Mouse (Mus musculus): Measurements from ENCODE around the gene Bloc1s6. TPM values are rescaled to one million over a fixed set of nuclear protein-coding genes. Genes with fewer than 3 reads are reported as not detected.

The Bloc1s6 gene
- polyA plus RNA-seq, 1 experiment from 2014 or later, result 24.2 TPM

GRCm38 (mm10) chr2:122765794-122766145 lies 27.5 kb downstream of the Bloc1s6 start:
- peak overlapping the region; percentile 74 for H3K4me2 ChIP-seq
- no peak for ATAC-seq
- no peak overlapping the region for H3K9ac ChIP-seq
- H3K4me3 ChIP-seq, result peak overlapping the region; percentile 45
- no peaks in the 10 kb centered on the region for H3K36me3 ChIP-seq
- WGBS (ENCODE audit: insufficient replicate concordance), result 24% methylated on average over 3 of the region's 3 CpGs
- peaks cover 43% of the 10 kb centered on the region for H3K27me3 ChIP-seq (replicated peaks)
- H3K9me3 ChIP-seq (replicated peaks), result no peaks in the 10 kb centered on the region
- H3K27ac ChIP-seq, result no peak overlapping the region
- 0 out of 2 replicates have a peak, but pooled peaks cover 6% of the 10 kb centered on the region for H3K4me1 ChIP-seq

- Histone ChIP-seq H3K36me3 (no peaks in the 10 kb centered on the region), H3K4me3 (no peak overlapping the region), H3K9ac (no peak overlapping the region), H3K4me2 (no peak overlapping the region), H3K9me3 (replicated peaks) (no peaks in the 10 kb centered on the region), H3K27me3 (replicated peaks) (peaks cover 12% of the 10 kb centered on the region), H3K4me1 (no peaks in the 10 kb centered on the region), H3K27ac (no peak overlapping the region)
- ATAC-seq, result no peak
- 73% methylated on average over 2 of the region's 2 CpGs for WGBS (ENCODE audit: insufficient replicate concordance)
Measured at GRCm38 (mm10) chr2:122771002-122771401, 32.7 kb downstream of the Bloc1s6 start.

GRCm38 (mm10) chr2:122772899-122773298 lies 34.6 kb downstream of the Bloc1s6 start:
- Histone ChIP-seq H3K27ac (no peak overlapping the region), H3K4me1 (no peaks in the 10 kb centered on the region), H3K4me2 (no peak overlapping the region), H3K36me3 (no peaks in the 10 kb centered on the region), H3K27me3 (replicated peaks) (no peaks in the 10 kb centered on the region), H3K9ac (no peak overlapping the region), H3K9me3 (replicated peaks) (no peaks in the 10 kb centered on the region), H3K4me3 (no peak overlapping the region)
- no peak for ATAC-seq
- WGBS (ENCODE audit: insufficient replicate concordance), result 57% methylated on average over 1 of the region's 1 CpGs

DNA sequence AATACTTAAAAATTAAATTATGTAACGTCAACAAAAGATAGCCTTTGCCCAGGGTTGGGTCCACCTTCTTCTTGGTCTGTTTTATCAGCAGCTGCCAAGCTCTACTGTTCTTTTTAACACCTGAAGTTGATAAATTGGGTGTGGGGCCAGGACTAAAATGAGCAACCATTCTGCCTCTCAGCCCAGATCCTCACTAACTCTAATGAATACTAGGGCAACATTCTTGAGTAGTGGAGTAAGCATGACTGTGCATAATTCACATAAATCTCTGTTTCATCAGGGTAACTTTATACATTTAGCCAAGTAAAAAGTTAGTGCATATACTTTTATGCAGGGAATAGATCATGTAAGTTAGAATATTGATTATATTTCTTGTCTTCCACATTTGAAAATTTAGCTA lies 37.2 kb downstream of the Bloc1s6 start:
- ATAC-seq, result no peak
- H3K4me1 ChIP-seq, result no peaks in the 10 kb centered on the region
- WGBS (ENCODE audit: insufficient replicate concordance), result 65% methylated on average over 1 of the region's 1 CpGs
- no peaks in the 10 kb centered on the region for H3K9me3 ChIP-seq (replicated peaks)
- H3K4me3 ChIP-seq, result no peak overlapping the region
- H3K4me2 ChIP-seq, result no peak overlapping the region
- no peaks in the 10 kb centered on the region for H3K27me3 ChIP-seq (replicated peaks)
- no peak overlapping the region for H3K9ac ChIP-seq
- H3K36me3 ChIP-seq, result no peaks in the 10 kb centered on the region
- no peak overlapping the region for H3K27ac ChIP-seq

DNA sequence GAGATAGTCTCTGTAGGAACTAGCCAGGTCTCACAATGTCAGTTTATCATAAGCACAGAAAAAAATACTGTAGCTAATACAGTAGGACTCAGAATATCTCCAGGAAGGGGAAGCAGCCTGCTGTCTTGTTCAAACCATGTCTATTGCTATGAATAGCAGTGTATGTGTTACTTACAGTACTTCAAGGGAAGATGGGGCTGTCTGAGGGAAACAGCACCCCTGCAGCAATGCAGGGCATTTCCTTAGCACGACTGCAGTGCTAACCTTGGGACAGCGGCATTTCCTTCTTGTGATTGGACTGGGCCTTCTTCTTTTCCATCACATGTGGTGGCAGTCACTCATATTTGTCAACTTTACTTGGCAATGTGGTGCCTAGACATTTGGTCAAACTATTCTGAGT lies 38.5 kb downstream of the Bloc1s6 start:
- no peak overlapping the region for H3K4me3 ChIP-seq
- ATAC-seq, result no peak
- no peak overlapping the region for H3K9ac ChIP-seq
- no peaks in the 10 kb centered on the region for H3K36me3 ChIP-seq
- no peaks in the 10 kb centered on the region for H3K9me3 ChIP-seq (replicated peaks)
- no peaks in the 10 kb centered on the region for H3K27me3 ChIP-seq (replicated peaks)
- H3K27ac ChIP-seq, result no peak overlapping the region
- H3K4me1 ChIP-seq, result no peaks in the 10 kb centered on the region
- H3K4me2 ChIP-seq, result no peak overlapping the region
- 30% methylated on average over 2 of the region's 2 CpGs for WGBS (ENCODE audit: insufficient replicate concordance)

GRCm38 (mm10) chr2:122779967-122780366 lies 41.7 kb downstream of the Bloc1s6 start:
- H3K9me3 ChIP-seq (replicated peaks), result no peaks in the 10 kb centered on the region
- no peaks in the 10 kb centered on the region for H3K4me1 ChIP-seq
- no peak overlapping the region for H3K4me2 ChIP-seq
- no peak overlapping the region for H3K4me3 ChIP-seq
- whole genome bisulfite sequencing (ENCODE audit: insufficient replicate concordance), result 52% methylated on average over 5 of the region's 5 CpGs
- no peaks in the 10 kb centered on the region for H3K27me3 ChIP-seq (replicated peaks)
- no peaks in the 10 kb centered on the region for H3K36me3 ChIP-seq
- H3K9ac ChIP-seq, result no peak overlapping the region
- ATAC-seq, result no peak
- no peak overlapping the region for H3K27ac ChIP-seq

DNA sequence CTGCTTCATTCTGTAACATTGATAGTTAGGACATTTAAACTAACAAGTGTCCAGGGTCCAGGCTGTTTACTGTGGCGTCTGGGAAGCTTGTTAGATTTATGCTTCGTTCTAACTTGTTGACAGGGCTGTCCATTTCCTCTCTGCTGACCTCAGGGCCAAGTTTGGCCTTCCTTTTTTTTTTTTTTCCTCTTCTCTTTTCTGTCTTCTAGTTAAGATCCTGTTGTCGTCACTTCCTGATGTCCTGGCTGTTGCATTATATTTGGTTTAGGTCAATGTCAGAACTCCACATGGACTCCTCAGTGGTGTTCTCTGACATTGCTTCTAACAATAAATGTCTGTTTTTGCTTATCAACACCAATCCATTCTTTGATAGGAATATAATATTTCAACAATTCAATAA lies 42.1 kb downstream of the Bloc1s6 start:
- no peaks in the 10 kb centered on the region for H3K9me3 ChIP-seq (replicated peaks)
- ATAC-seq, result no peak
- no peak overlapping the region for H3K27ac ChIP-seq
- H3K27me3 ChIP-seq (replicated peaks), result no peaks in the 10 kb centered on the region
- no peaks in the 10 kb centered on the region for H3K36me3 ChIP-seq
- no peak overlapping the region for H3K4me3 ChIP-seq
- WGBS (ENCODE audit: insufficient replicate concordance), result 16% methylated on average over 3 of the region's 3 CpGs
- no peak overlapping the region for H3K4me2 ChIP-seq
- H3K9ac ChIP-seq, result no peak overlapping the region
- no peaks in the 10 kb centered on the region for H3K4me1 ChIP-seq

- Histone ChIP-seq H3K36me3 (no peaks in the 10 kb centered on the region), H3K9me3 (replicated peaks) (no peaks in the 10 kb centered on the region), H3K4me3 (no peak overlapping the region), H3K27me3 (replicated peaks) (no peaks in the 10 kb centered on the region), H3K4me1 (no peaks in the 10 kb centered on the region), H3K9ac (no peak overlapping the region), H3K27ac (no peak overlapping the region), H3K4me2 (no peak overlapping the region)
- WGBS (ENCODE audit: insufficient replicate concordance), result 60% methylated on average over 8 of the region's 8 CpGs
- ATAC-seq, result no peak
Measured at GRCm38 (mm10) chr2:122781590-122782356, 43.5 kb downstream of the Bloc1s6 start.

GRCm38 (mm10) chr2:122783730-122784129 lies 45.4 kb downstream of the Bloc1s6 start:
- ATAC-seq, result no peak
- Histone ChIP-seq H3K9me3 (replicated peaks) (no peaks in the 10 kb centered on the region), H3K27ac (no peak overlapping the region), H3K27me3 (replicated peaks) (no peaks in the 10 kb centered on the region), H3K4me3 (no peak overlapping the region), H3K4me2 (no peak overlapping the region), H3K9ac (no peak overlapping the region), H3K36me3 (no peaks in the 10 kb centered on the region), H3K4me1 (no peaks in the 10 kb centered on the region)
- 76% methylated on average over 2 of the region's 2 CpGs for WGBS (ENCODE audit: insufficient replicate concordance)

DNA sequence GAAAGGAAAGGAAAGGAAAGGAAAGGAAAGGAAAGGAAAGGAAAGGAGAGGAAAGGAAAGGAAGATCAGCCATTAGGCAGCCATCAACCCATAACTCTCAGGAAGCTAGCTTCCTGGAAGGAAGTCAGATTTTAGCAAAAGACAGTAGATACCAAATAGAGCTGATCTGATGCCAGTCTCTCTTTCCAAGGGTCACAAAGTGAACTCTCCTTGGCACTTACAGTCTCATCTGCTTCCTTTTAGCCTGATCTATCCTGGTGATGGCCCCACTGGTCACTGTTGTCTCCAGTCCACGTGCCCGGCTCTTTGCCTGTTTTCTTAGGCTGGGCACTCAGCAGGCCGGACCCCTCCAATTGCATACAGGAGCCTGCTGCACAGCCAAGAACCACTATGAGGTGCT lies 46.4 kb downstream of the Bloc1s6 start:
- no peak overlapping the region for H3K27ac ChIP-seq
- 71% methylated on average over 3 of the region's 3 CpGs for WGBS (ENCODE audit: insufficient replicate concordance)
- H3K27me3 ChIP-seq (replicated peaks), result no peaks in the 10 kb centered on the region

GRCm38 (mm10) chr2:122786167-122786566 lies 47.9 kb downstream of the Bloc1s6 start:
- H3K9me3 ChIP-seq (replicated peaks), result no peaks in the 10 kb centered on the region
- no peaks in the 10 kb centered on the region for H3K27me3 ChIP-seq (replicated peaks)
- H3K36me3 ChIP-seq, result no peaks in the 10 kb centered on the region
- H3K4me3 ChIP-seq, result no peak overlapping the region
- no peaks in the 10 kb centered on the region for H3K4me1 ChIP-seq
- WGBS (ENCODE audit: insufficient replicate concordance), result 76% methylated on average over 2 of the region's 2 CpGs
- H3K27ac ChIP-seq, result no peak overlapping the region
- no peak overlapping the region for H3K9ac ChIP-seq
- ATAC-seq, result no peak
- no peak overlapping the region for H3K4me2 ChIP-seq

More for the DNA sequence above, 46.4 kb downstream of the Bloc1s6 start:
- H3K4me3 ChIP-seq, result no peak overlapping the region
- no peak overlapping the region for H3K4me2 ChIP-seq
- no peak for ATAC-seq
- no peaks in the 10 kb centered on the region for H3K4me1 ChIP-seq
- no peaks in the 10 kb centered on the region for H3K36me3 ChIP-seq
- no peaks in the 10 kb centered on the region for H3K9me3 ChIP-seq (replicated peaks)
- H3K9ac ChIP-seq, result no peak overlapping the region

DNA sequence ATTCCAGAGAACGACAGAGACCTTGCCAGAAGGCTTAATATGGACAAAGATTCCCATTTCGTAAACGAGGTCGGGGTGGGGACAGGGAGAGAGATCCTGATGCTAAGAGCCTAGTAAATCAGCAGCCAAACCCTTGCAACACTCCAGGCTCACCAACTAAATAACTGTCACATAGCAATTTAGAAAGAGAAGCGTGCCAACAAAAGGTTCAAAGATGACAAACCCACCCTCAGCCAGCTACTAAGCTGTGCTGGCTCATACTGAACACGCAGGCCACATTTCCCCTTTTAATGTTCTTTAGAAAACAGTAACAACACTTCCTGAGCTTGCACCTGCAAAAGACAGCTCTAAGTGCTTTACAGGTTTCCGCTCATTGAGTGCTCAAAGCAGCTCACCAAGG lies 51.0 kb downstream of the Bloc1s6 start:
- no peaks in the 10 kb centered on the region for H3K9me3 ChIP-seq (replicated peaks)
- WGBS (ENCODE audit: insufficient replicate concordance), result 65% methylated on average over 7 of the region's 7 CpGs
- H3K36me3 ChIP-seq, result no peaks in the 10 kb centered on the region
- H3K9ac ChIP-seq, result no peak overlapping the region
- no peak overlapping the region for H3K27ac ChIP-seq
- H3K27me3 ChIP-seq (replicated peaks), result no peaks in the 10 kb centered on the region
- H3K4me3 ChIP-seq, result no peak overlapping the region
- no peak overlapping the region for H3K4me2 ChIP-seq
- ATAC-seq, result no peak
- no peaks in the 10 kb centered on the region for H3K4me1 ChIP-seq

DNA sequence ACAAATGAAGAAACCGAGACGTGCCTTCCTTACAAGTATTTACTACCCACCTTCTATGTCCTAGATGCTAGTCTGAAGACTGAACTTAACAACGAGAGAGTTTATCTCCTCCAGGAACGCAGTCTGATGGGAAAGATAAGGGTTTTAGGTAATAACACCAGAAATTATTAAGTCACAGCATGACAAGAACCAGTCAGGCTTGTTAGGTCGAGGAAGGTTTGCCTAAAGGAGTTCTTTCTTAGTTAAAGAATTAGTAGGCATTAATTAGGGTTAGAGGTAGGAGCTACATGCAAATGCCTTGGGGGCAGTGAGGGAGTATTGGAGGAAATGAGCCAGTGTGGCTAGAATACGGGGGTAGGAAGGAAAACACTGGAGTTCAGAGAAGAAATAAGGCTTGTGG lies 51.4 kb downstream of the Bloc1s6 start:
- Histone ChIP-seq H3K27me3 (replicated peaks) (no peaks in the 10 kb centered on the region), H3K9me3 (replicated peaks) (no peaks in the 10 kb centered on the region), H3K36me3 (no peaks in the 10 kb centered on the region), H3K9ac (no peak overlapping the region), H3K27ac (no peak overlapping the region), H3K4me1 (no peaks in the 10 kb centered on the region), H3K4me2 (no peak overlapping the region), H3K4me3 (no peak overlapping the region)
- ATAC-seq, result no peak
- 56% methylated on average over 6 of the region's 6 CpGs for WGBS (ENCODE audit: insufficient replicate concordance)
